Mouse (Mus musculus) embryonic facial prominence, embryonic 13.5 days (tissue): Measurements from ENCODE around the gene Otud6a. TPM values are rescaled to one million over a fixed set of nuclear protein-coding genes. Genes with fewer than 3 reads are reported as not detected.
"Not testable (repeated sequence)": the region's sequence is repeated elsewhere in the genome, so short reads cannot be mapped to it uniquely, and the experiment has no call there.

Experiments used
- ATAC-seq: fragments of 200-750 bp; cut with Nextera tagmentation; 2 replicates; pipeline ENCODE4 v1.8.0; 2017; ENCODE audit warnings: low read depth; ENCODE audit not compliant: insufficient number of reproducible peaks, insufficient read depth, low FRiP score, low TSS enrichment
- H3K27ac ChIP-seq: fragments of 300-500 bp; sonication (generic); 2 replicates; pipeline ENCODE4 v1.5.1; 2015; ENCODE audit warnings: moderate library complexity, mild to moderate bottlenecking, inconsistent platforms
- H3K27me3 ChIP-seq: fragments of 300-500 bp; sonication (generic); 2 replicates; pipeline ENCODE4 v1.6.1; 2015; ENCODE audit warnings: mild to moderate bottlenecking, inconsistent platforms
- H3K36me3 ChIP-seq: fragments of 300-500 bp; sonication (generic); 2 replicates; pipeline ENCODE4 v1.6.1; 2015; ENCODE audit warnings: mild to moderate bottlenecking, inconsistent platforms
- H3K4me1 ChIP-seq: fragments of 300-500 bp; sonication (generic); 2 replicates; pipeline ENCODE4 v1.6.1; 2015; ENCODE audit warnings: inconsistent platforms
- H3K4me2 ChIP-seq: fragments of 300-500 bp; sonication (generic); 2 replicates; pipeline ENCODE4 v1.6.1; 2015; ENCODE audit warnings: moderate library complexity, mild to moderate bottlenecking, inconsistent platforms
- H3K4me3 ChIP-seq: fragments of 300-500 bp; sonication (generic); 2 replicates; pipeline ENCODE4 v1.5.1; 2015; ENCODE audit warnings: mild to moderate bottlenecking, inconsistent platforms
- H3K9ac ChIP-seq: fragments of 300-500 bp; sonication (generic); 2 replicates; pipeline ENCODE4 v1.6.1; 2015; ENCODE audit warnings: mild to moderate bottlenecking, inconsistent platforms
- H3K9me3 ChIP-seq: fragments of 300-500 bp; sonication (generic); 2 replicates; pipeline ENCODE4 v1.6.1; 2016; ENCODE audit warnings: inconsistent platforms
- WGBS: fragments of 180-500 bp; shearing (Covaris S2); methylation state at CpG from one replicate; pipeline ENCODE4 v1.1.7; 2015; ENCODE audit warnings: mixed read lengths; 5-methylcytosine and 5-hydroxymethylcytosine counted together
- polyA plus RNA-seq: library from polyadenylated mRNA; unstranded; fragments of >200 nt; fragmentation: Nextera tagmentation; extraction: Ambion mirVana; gene quantifications from 2 replicates; pipeline ENCODE4 v1.2.1, GENCODE M21; 2015

Gene Otud6a
- polyA plus RNA-seq: not detected in 2 replicates

DNA sequence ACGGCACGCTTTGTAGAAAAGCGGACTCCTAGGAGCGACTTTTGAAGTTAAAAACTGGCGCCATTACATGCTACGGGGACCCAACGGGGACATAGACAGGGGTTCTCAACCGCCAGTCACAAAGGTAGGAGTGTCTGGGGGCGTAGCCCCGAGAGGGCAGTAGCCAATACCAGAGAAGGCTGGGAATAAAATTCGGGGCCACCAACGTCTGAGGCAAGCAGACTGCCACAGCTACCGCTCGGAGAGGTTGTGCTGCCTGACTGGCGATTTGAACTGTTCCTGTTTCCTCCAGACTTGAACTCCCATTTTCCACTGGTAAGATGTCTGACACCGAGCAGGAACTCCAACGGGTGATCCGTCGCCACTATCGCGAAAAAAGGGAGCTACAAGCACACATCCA lies at the start of gene Otud6a:
Gene Otud6a, plus strand, starts transcription at position 321 of the 400 bp plus-strand sequence.
- WGBS: 90% methylated on average over 21 of the region's 21 CpGs
- H3K9ac ChIP-seq: no peak within 1 kb of the TSS
- H3K36me3 ChIP-seq: no peaks in the 10 kb centered on the region
- no peaks in the 10 kb centered on the region for H3K4me1 ChIP-seq
- ATAC-seq: no peak
- H3K4me2 ChIP-seq: no peak within 1 kb of the TSS
- peaks cover 23% of the 10 kb centered on the region for H3K27me3 ChIP-seq
- no peaks in the 10 kb centered on the region for H3K9me3 ChIP-seq
- H3K27ac ChIP-seq: no peak within 1 kb of the TSS
- H3K4me3 ChIP-seq: no peak within 1 kb of the TSS

DNA sequence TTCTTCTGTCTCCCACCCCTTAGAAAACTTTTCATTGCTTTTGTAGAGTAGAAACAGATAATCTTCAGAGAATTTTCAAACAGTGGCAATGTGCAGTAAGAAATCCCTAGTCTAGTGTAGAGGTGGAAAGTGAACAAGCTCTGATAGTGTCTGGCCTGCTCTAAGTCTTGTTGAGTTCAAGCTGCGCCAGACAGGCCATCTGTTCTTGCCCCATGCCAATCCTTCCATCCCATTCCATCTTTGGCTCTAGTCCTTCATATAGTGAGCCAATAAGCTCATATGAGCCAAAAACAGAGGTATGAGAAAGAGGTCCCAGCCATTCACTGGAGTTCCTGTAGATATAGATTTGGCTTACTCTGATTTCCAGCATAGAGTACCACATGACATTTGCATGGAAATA lies 38.9 kb upstream of the Otud6a start:
- Histone ChIP-seq H3K36me3 (no peaks in the 10 kb centered on the region), H3K9me3 (no peaks in the 10 kb centered on the region), H3K4me3 (no peak overlapping the region), H3K4me2 (no peak overlapping the region), H3K27me3 (peaks cover 10% of the 10 kb centered on the region), H3K27ac (no peak overlapping the region), H3K4me1 (no peaks in the 10 kb centered on the region), H3K9ac (no peak overlapping the region)
- ATAC-seq: no peak
- 80% methylated on average over 1 of the region's 1 CpGs for WGBS

DNA sequence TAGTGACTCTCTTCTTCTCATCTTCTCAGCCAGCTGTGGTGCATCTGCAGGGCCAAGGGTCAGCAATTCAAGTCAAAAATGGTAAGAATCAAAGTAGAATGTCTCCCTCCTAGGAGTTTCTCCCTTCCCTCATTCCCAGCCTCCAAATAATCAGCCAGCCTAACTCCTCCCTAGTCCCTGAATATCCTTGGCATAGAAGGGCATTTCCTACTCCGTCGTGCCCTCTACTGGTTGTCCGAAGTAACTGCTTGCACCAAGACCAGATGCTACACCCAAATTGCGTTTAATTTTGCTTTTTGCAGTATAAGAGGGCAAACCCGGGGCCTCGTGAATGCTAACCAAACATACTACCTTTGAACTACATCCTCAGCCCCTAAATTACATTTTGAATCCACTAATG lies 36.5 kb upstream of the Otud6a start:
- Histone ChIP-seq H3K4me3 (no peak overlapping the region), H3K4me1 (no peaks in the 10 kb centered on the region), H3K36me3 (no peaks in the 10 kb centered on the region), H3K4me2 (no peak overlapping the region), H3K9me3 (no peaks in the 10 kb centered on the region), H3K27ac (no peak overlapping the region), H3K27me3 (peaks cover 21% of the 10 kb centered on the region), H3K9ac (no peak overlapping the region)
- no peak for ATAC-seq
- WGBS: 29% methylated on average over 6 of the region's 6 CpGs

DNA sequence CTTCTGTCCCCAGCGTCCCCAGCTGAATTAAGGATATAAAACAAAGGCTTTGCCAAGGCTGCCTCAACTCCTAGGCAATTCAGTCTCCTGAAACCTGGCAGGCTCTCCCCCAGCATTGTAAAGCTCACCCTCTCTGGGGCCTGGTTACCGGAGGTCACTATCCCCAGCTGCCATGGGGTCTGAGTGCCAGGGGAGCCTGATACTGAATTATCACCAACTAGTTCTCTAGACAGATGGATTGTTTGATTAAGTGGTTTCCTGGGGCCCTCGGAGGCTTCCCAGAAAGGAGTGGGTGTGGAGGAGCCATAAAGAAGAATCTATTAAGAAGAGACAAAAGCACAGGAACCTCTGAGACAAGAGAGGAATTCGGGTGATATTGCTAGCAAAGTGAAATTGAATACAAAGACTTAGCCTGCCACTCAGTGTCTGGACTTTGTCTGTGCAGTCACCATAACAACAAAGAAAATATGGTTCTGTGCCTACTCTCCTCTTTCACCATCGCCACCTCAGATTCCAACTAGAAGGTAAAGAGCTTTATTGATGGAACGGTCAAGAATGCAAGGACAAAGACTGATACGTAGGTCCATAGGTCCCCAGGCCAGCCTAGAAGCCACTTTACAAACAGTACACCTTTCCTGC lies 34.5 kb upstream of the Otud6a start:
- peaks cover 34% of the 10 kb centered on the region for H3K27me3 ChIP-seq
- H3K4me2 ChIP-seq: no peak overlapping the region
- no peak for ATAC-seq
- no peak overlapping the region for H3K27ac ChIP-seq
- no peaks in the 10 kb centered on the region for H3K36me3 ChIP-seq
- H3K4me1 ChIP-seq: no peaks in the 10 kb centered on the region
- no peak overlapping the region for H3K9ac ChIP-seq
- no peaks in the 10 kb centered on the region for H3K9me3 ChIP-seq
- H3K4me3 ChIP-seq: no peak overlapping the region
- 78% methylated on average over 7 of the region's 7 CpGs for WGBS

DNA sequence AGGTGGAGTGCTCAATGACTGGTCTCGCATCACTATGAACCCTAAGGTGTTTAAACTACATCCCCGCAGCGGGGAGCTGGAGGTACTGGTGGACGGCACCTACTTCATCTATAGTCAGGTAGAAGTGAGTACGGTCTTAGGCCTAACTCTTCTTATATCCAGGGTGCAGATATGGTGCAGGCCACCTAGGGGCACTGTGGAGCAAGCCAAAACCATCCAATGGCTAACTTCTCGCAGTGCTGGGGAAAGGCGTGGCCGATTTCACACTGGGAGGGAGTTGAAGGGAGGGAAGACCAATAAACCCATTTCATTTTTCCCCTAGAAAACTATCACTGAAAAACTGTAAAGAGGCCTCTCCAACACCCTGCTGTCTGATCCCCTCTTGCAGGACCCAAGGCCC lies 33.8 kb upstream of the Otud6a start:
- Histone ChIP-seq H3K9ac (no peak overlapping the region), H3K36me3 (no peaks in the 10 kb centered on the region), H3K4me3 (no peak overlapping the region), H3K27ac (no peak overlapping the region), H3K9me3 (no peaks in the 10 kb centered on the region), H3K27me3 (peaks cover 41% of the 10 kb centered on the region), H3K4me1 (no peaks in the 10 kb centered on the region), H3K4me2 (no peak overlapping the region)
- 83% methylated on average over 8 of the region's 8 CpGs for WGBS
- ATAC-seq: no peak

DNA sequence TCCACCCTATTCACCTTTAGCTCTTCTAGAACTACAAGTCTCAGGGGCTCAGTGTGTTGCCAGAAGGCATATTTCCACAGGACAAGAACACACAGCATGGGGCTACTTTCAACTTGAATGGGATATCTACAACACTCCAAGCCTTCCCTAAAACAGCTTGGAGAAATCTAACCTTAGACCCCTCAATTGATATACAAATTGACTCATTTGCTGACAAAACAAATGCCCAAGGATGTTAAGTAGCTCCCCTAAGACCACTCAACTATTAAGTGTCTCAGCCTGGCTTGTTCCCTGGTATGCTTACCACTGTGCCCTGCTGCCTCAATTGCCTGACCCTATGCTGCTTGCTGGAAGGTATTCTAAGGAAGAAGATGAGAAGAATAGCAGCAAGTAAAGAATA lies 27.9 kb upstream of the Otud6a start:
- peaks cover 51% of the 10 kb centered on the region for H3K27me3 ChIP-seq
- ATAC-seq: no peak
- no peak overlapping the region for H3K9ac ChIP-seq
- no peaks in the 10 kb centered on the region for H3K36me3 ChIP-seq
- H3K4me1 ChIP-seq: no peaks in the 10 kb centered on the region
- no peaks in the 10 kb centered on the region for H3K9me3 ChIP-seq
- H3K27ac ChIP-seq: no peak overlapping the region
- no peak overlapping the region for H3K4me3 ChIP-seq
- H3K4me2 ChIP-seq: no peak overlapping the region

DNA sequence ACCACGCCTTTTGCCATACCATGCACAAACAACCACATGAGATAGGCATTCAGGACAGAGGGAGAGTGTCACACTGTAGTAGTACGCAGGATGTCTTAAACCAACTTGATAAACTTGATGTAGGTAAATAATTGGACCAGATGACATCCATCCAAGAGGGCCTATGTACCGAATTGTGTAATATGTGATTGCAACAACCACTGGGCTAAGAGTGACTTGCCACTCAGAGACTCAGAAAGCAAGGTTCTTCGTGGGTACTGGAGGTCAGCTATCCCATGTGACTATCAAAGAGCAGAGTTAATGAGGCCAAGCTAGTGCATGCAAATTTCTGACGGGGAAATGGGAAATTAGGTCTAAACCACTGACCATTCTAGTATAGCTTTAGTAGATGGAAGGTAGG lies 27.2 kb upstream of the Otud6a start:
- Histone ChIP-seq H3K27me3 (peaks cover 45% of the 10 kb centered on the region), H3K36me3 (no peaks in the 10 kb centered on the region), H3K4me3 (no peak overlapping the region), H3K9ac (no peak overlapping the region), H3K27ac (no peak overlapping the region), H3K4me1 (no peaks in the 10 kb centered on the region), H3K4me2 (no peak overlapping the region), H3K9me3 (no peaks in the 10 kb centered on the region)
- WGBS: 76% methylated on average over 5 of the region's 5 CpGs
- no peak for ATAC-seq

DNA sequence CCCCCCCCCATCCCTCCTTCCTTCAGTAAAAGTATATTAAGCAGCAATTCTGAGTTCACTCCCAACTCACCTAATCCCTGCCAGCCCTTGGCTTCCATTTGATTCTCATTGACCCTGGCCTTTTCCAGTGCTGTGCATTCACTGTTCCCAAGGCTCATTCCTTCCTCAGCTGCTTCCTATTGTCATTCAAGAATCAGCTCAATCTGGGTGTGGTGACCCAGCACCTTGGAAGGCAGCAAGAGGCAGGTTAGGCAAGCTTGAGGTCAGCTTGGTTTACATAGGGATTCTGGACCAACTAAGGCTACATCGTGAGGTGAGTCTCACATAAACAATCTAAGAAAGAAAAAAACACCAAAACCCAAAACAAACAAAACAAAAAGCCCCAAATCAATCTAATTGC lies 19.6 kb upstream of the Otud6a start:
- Histone ChIP-seq H3K36me3 (no peaks in the 10 kb centered on the region), H3K9me3 (no peaks in the 10 kb centered on the region), H3K4me3 (no peak overlapping the region), H3K9ac (no peak overlapping the region), H3K27me3 (peaks cover 7% of the 10 kb centered on the region; the same call in 1 of the 2 replicates), H3K27ac (no peak overlapping the region), H3K4me1 (no peaks in the 10 kb centered on the region), H3K4me2 (no peak overlapping the region)
- no peak for ATAC-seq
- WGBS: 83% methylated on average over 1 of the region's 1 CpGs

DNA sequence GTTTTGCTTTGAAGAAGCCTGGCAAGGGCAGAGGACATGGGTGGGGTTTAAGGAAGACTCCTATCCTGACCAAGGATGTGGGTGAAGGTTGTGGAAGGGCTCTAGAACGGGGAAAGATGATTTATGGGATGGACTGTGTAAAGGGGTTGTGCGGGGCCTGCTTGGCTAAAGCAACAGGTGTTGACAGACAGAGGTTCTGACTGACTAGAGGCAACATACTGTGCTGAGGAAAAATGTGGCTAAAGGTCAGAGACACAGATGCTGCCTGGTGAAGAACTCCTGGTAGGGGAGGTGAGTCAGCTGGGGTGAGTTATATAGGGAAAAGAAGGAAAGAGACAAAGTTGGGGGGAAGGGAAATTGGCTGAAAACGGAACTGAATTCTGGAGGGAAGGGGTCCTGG lies 3.5 kb downstream of the Otud6a start:
- no peak overlapping the region for H3K4me3 ChIP-seq
- ATAC-seq: no peak
- no peaks in the 10 kb centered on the region for H3K36me3 ChIP-seq
- no peak overlapping the region for H3K27ac ChIP-seq
- H3K4me1 ChIP-seq: no peaks in the 10 kb centered on the region
- H3K4me2 ChIP-seq: no peak overlapping the region
- WGBS: 76% methylated on average over 3 of the region's 3 CpGs
- no peaks in the 10 kb centered on the region for H3K9me3 ChIP-seq
- H3K27me3 ChIP-seq: peaks cover 47% of the 10 kb centered on the region
- H3K9ac ChIP-seq: no peak overlapping the region

DNA sequence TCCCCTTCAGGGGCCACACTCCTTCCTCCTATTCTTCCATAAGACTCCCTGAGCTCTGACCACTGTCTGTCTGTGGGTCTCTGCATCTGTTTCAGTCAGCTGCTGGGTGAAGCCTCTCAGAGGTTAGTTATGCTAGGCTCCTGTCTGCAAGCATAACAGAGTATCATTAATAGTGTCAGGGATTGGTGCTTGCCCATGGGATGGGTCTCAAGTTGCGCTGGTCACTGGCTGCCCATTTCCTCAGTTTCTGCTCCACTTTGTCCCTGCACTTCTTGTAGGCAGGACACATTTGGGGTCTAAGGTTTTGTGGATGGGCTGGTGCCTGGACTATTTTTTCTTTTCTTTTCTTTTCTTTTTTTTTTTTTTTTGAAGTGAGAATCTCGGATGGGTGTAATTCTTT lies 13.8 kb downstream of the Otud6a start, which contains the start of gene Awat2:
Gene Awat2, minus strand, starts transcription at position 101 of the 400 bp plus-strand sequence.
- 69% methylated on average over 2 of the region's 2 CpGs for WGBS
- H3K4me1 ChIP-seq, H3K36me3 ChIP-seq: not testable (repeated sequence)

DNA sequence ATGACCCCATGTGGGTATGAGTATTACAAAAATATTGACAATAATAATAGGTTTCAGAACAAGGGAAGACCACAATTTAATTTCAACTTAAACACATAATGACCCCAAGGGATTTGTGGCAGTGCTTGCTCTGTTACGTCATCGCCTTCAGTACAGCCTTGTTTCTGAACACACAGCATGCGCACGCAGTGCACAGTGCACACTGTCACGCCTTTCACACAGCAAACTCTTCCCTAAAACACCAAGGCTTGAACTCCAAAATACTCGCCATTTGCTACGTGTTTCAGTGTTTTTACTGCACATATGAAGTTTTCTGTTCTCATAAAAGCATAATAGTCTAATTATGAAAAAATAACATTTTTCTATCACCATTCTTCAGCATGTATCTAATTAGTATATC lies 14.7 kb downstream of the Otud6a start:
- no peak overlapping the region for H3K4me3 ChIP-seq
- H3K36me3 ChIP-seq: no peaks in the 10 kb centered on the region
- H3K4me2 ChIP-seq: no peak overlapping the region
- H3K27me3 ChIP-seq: peaks cover 29% of the 10 kb centered on the region
- ATAC-seq: no peak
- H3K9me3 ChIP-seq: no peaks in the 10 kb centered on the region
- no peak overlapping the region for H3K9ac ChIP-seq
- WGBS: 75% methylated on average over 7 of the region's 7 CpGs
- no peaks in the 10 kb centered on the region for H3K4me1 ChIP-seq
- H3K27ac ChIP-seq: no peak overlapping the region

More for the DNA sequence above, 13.8 kb downstream of the Otud6a start, which contains the start of gene Awat2:
- H3K9me3 ChIP-seq, H3K4me3 ChIP-seq, H3K27ac ChIP-seq, H3K9ac ChIP-seq, ATAC-seq, H3K4me2 ChIP-seq: not testable (repeated sequence)
- peaks cover 26% of the 10 kb centered on the region for H3K27me3 ChIP-seq

DNA sequence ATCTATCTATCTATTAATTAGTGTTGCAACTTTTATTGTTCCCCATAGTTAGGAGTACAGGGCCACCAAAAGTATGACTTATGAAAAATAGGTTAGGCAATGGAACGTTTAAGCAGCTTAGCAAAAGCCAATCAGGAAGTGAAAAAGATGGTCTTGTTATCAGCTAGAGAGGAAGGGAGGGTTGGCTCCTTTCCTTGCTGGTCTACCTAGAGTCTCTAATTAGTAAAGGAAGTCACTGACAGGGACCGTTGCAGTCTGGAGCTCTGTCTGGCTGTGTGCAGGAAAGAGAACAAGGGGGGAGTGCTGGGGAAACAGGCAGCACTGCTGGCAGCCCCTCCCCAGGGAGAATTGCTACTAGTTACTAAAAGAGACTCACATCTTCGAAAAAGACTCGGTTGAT lies 39.2 kb downstream of the Otud6a start:
- Histone ChIP-seq H3K9ac (no peak overlapping the region), H3K4me2 (no peak overlapping the region), H3K9me3 (no peaks in the 10 kb centered on the region), H3K4me1 (no peaks in the 10 kb centered on the region), H3K27ac (no peak overlapping the region), H3K27me3 (peaks cover 58% of the 10 kb centered on the region), H3K4me3 (no peak overlapping the region), H3K36me3 (no peaks in the 10 kb centered on the region)
- ATAC-seq: no peak
- WGBS: 69% methylated on average over 4 of the region's 4 CpGs
